Mouse (Mus musculus) testis, adult 2 months (tissue): ENCODE results near the gene Retreg3.

Experiments
- CTCF ChIP-seq: fragments of 200-500 bp; IDR thresholded peaks from 2 replicates; pipeline ENCODE4 v1.5.1; 2012; ENCODE audit warnings: low read depth, mild to moderate bottlenecking, inconsistent platforms, low read length, moderate library complexity; ENCODE audit not compliant: control insufficient read depth, insufficient read depth, insufficient replicate concordance
- POLR2A ChIP-seq: fragments of 200-500 bp; IDR thresholded peaks from 2 replicates; pipeline ENCODE4 v1.6.1; 2012; ENCODE audit warnings: low read depth, mild to moderate bottlenecking, inconsistent platforms, low read length, moderate library complexity; ENCODE audit not compliant: control insufficient read depth

GRCm38 (mm10) chr11:101055418-101055817 lies 64.3 kb downstream of the Retreg3 start:
- no peak for TF ChIP-seq CTCF
- TF ChIP-seq POLR2A = no peak
